Mouse (Mus musculus): Measurements from ENCODE around the gene Mup2. TPM values are rescaled to one million over a fixed set of nuclear protein-coding genes. Genes with fewer than 3 reads are reported as not detected.

Gene Mup2
- not detected for total RNA-seq (2023)

DNA sequence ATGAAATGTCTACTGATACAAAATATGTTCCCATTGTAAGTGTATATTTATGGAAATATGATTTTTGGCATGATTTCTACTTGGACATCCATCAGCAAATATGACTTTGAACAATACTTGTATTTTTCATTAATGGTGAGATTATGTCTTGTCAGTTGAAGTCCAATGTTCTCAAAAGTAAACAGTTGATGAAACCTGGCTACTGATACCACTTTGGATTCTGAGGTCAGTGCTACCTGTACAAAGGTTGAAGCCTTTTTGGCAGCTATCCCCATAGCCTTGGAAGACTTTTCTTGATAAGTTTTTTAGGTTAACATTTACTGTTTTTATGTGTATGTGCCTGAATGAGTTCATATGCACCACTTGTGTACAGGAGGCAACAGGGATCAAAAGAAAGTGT is at the start of gene Mup2:
Gene Mup2 (minus strand): TSS at position 101 of the 400 bp plus-strand sequence.

Other genes starting within 250 kb of the Mup2 start
- gene Slc46a2, start 239.2 kb downstream of the Mup2 start, total RNA-seq (2023) = not detected
- gene Mup4, start 193.6 kb downstream of the Mup2 start, total RNA-seq (2023) = not detected
- not detected for gene Mup6, start 190.0 kb downstream of the Mup2 start, total RNA-seq (2023)
- gene Mup7, start 83.8 kb downstream of the Mup2 start, total RNA-seq (2023) = not detected
- not detected for gene Mup8, start 68.3 kb upstream of the Mup2 start, total RNA-seq (2023)